Mouse (Mus musculus): ENCODE data around the gene Vwa2. TPM values are rescaled to one million over a fixed set of nuclear protein-coding genes. Genes with fewer than 3 reads are reported as not detected.

Vwa2 gene
- polyA plus RNA-seq, 1 experiment from 2014 or later: 1.0 TPM

- Histone ChIP-seq H3K27ac (replicated peaks) (no peak overlapping the region), H3K4me1 (replicated peaks) (peaks cover 15% of the 10 kb centered on the region; the same call in 1 of the 2 replicates), H3K9ac (no peak overlapping the region), H3K27me3 (no peaks in the 10 kb centered on the region), H3K9me3 (no peaks in the 10 kb centered on the region), H3K4me3 (no peak overlapping the region), H3K4me2 (no peak overlapping the region), H3K36me3 (no peaks in the 10 kb centered on the region)
- WGBS: 93% methylated on average over 13 of the region's 13 CpGs
- no peak for ATAC-seq (ENCODE audit: low read depth)
Measured at GRCm38 (mm10) chr19:56954857-56955256, 80.8 kb downstream of the Vwa2 start.

- H3K27me3 ChIP-seq: no peaks in the 10 kb centered on the region
- ATAC-seq (ENCODE audit: low read depth): peak; percentile 47; the same call in 1 of the 2 replicates
- H3K9ac ChIP-seq: no peak overlapping the region
- H3K9me3 ChIP-seq: no peaks in the 10 kb centered on the region
- H3K4me3 ChIP-seq: no peak overlapping the region
- H3K4me2 ChIP-seq: no peak overlapping the region
- WGBS: 66% methylated on average over 20 of the region's 20 CpGs
- H3K27ac ChIP-seq (replicated peaks): peak overlapping the region; percentile 33; the same call in 1 of the 2 replicates
- H3K36me3 ChIP-seq: no peaks in the 10 kb centered on the region
- peaks cover 15% of the 10 kb centered on the region; the same call in 1 of the 2 replicates for H3K4me1 ChIP-seq (replicated peaks)
Measured at GRCm38 (mm10) chr19:56955568-56956513, 81.8 kb downstream of the Vwa2 start.

- Histone ChIP-seq H3K9ac (no peak overlapping the region), H3K36me3 (no peaks in the 10 kb centered on the region), H3K4me3 (no peak overlapping the region), H3K9me3 (no peaks in the 10 kb centered on the region), H3K27me3 (no peaks in the 10 kb centered on the region), H3K4me2 (no peak overlapping the region), H3K27ac (replicated peaks) (no peak overlapping the region; the same call in 1 of the 2 replicates), H3K4me1 (replicated peaks) (peaks cover 15% of the 10 kb centered on the region; the same call in 1 of the 2 replicates)
- WGBS: 81% methylated on average over 4 of the region's 4 CpGs
- ATAC-seq (ENCODE audit: low read depth): no peak
Measured at GRCm38 (mm10) chr19:56958011-56958410, 84.0 kb downstream of the Vwa2 start.

GRCm38 (mm10) chr19:56958582-56959021, 84.6 kb downstream of the Vwa2 start:
- ATAC-seq (ENCODE audit: low read depth): no peak
- H3K9me3 ChIP-seq: no peaks in the 10 kb centered on the region

GRCm38 (mm10) chr19:56959057-56959456, 85.0 kb downstream of the Vwa2 start:
- Histone ChIP-seq H3K4me1 (replicated peaks) (peaks cover 15% of the 10 kb centered on the region; the same call in 1 of the 2 replicates), H3K27me3 (no peaks in the 10 kb centered on the region), H3K4me2 (no peak overlapping the region), H3K36me3 (no peaks in the 10 kb centered on the region), H3K27ac (replicated peaks) (no peak overlapping the region), H3K4me3 (no peak overlapping the region), H3K9me3 (no peaks in the 10 kb centered on the region), H3K9ac (no peak overlapping the region)
- ATAC-seq (ENCODE audit: low read depth): no peak
- 78% methylated on average over 2 of the region's 2 CpGs for WGBS

More at GRCm38 (mm10) chr19:56958582-56959021, 84.6 kb downstream of the Vwa2 start:
- Histone ChIP-seq H3K4me2 (no peak overlapping the region), H3K27ac (replicated peaks) (0 out of 2 replicates have a peak overlapping the region, but pooled peaks have one; percentile 9), H3K9ac (no peak overlapping the region), H3K27me3 (no peaks in the 10 kb centered on the region), H3K36me3 (no peaks in the 10 kb centered on the region), H3K4me3 (no peak overlapping the region), H3K4me1 (replicated peaks) (peaks cover 15% of the 10 kb centered on the region; the same call in 1 of the 2 replicates)
- WGBS: 63% methylated on average over 6 of the region's 6 CpGs

GRCm38 (mm10) chr19:56959601-56960000, 85.6 kb downstream of the Vwa2 start:
- H3K36me3 ChIP-seq: no peaks in the 10 kb centered on the region
- ATAC-seq (ENCODE audit: low read depth): no peak
- no peak overlapping the region for H3K4me3 ChIP-seq
- 79% methylated on average over 3 of the region's 3 CpGs for WGBS
- H3K27me3 ChIP-seq: no peaks in the 10 kb centered on the region
- no peak overlapping the region for H3K9ac ChIP-seq
- H3K4me1 ChIP-seq (replicated peaks): peaks cover 15% of the 10 kb centered on the region; the same call in 1 of the 2 replicates
- H3K9me3 ChIP-seq: no peaks in the 10 kb centered on the region
- no peak overlapping the region for H3K4me2 ChIP-seq
- H3K27ac ChIP-seq (replicated peaks): no peak overlapping the region

Other genes with a start within 250 kb of the Vwa2 start
- 0.38 and 0.55 TPM in 2 replicates for gene Adrb1, start 152.1 kb upstream of the Vwa2 start, polyA plus RNA-seq (2015; fragmentation: Nextera tagmentation; extraction: Ambion mirVana)
- 22.0 and 23.8 TPM in 2 replicates for gene Ccdc186, start 52.1 kb upstream of the Vwa2 start, polyA plus RNA-seq (2015; fragmentation: Nextera tagmentation; extraction: Ambion mirVana)
- 0.50 and 0.52 TPM in 2 replicates for gene Tdrd1, start 48.0 kb upstream of the Vwa2 start, polyA plus RNA-seq (2015; fragmentation: Nextera tagmentation; extraction: Ambion mirVana)
- 17.7 and 18.7 TPM in 2 replicates for gene Afap1l2, start 134.0 kb downstream of the Vwa2 start, polyA plus RNA-seq (2015; fragmentation: Nextera tagmentation; extraction: Ambion mirVana)